Mouse (Mus musculus) B cell, adult 67 days (primary cell): Measurements from ENCODE around the gene Eif5a2. TPM values are rescaled to one million over a fixed set of nuclear protein-coding genes. Genes with fewer than 3 reads are reported as not detected.

Experiments
- total RNA-seq, 2 experiments: library from RNA; stranded (reverse); gene quantifications; 4 replicates each; pipeline ENCODE4 v1.2.4; 2023

Gene Eif5a2
- 1 to 10 TPM; 3.8 to 5.4 TPM for total RNA-seq

GRCm38 (mm10) chr3:28780994-28781393, at the start of gene Eif5a2:
Gene Eif5a2, plus strand, starts transcription at chr3:28781276.

DNA sequence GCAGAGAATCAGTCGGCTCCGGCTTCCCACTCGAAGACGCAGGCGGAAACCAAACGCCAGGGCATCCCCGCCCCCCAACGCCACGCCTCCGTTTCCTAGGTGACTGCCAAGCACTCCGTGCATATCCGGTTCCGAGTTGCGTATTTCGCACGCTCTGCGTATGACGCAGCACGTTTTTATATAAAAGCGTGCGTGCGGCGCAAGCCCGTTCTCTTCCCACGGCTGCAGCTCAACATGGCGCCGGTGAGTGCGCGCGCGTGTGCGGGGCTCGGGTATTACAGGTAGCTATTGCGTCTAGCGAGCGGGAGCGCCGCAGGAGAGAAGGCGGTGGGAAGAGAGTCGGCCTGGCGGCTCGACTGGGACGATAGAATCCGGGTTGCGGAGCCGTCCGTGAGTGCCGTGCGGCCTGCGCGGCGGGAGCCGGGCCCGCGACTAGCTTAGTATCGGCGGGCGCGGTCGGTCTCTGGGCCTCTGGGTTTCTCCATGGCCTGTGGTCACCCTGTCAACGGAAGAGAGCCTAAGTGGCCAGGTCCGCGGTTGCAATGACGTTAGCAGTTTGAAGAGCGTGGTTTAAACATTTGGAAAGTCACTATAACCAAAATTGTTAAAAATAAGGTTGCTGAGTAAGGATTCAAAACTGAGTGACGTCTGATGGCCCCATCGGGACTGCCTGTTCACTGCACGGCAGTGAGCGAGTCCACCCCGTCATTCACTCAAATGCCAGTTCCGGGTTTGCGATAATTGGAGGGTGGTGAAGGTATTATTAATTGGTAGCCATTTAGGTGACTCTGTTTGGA, 24.4 kb downstream of the Eif5a2 start, which contains the start of gene Rpl22l1:
Rpl22l1 (plus strand) TSS at position 136 of the 797 bp plus-strand sequence.

Other genes with a start within 250 kb of the Eif5a2 start
- gene Slc2a2, start 83.4 kb upstream of the Eif5a2 start, total RNA-seq = not detected
- 100 to 1,000 TPM; 323 to 331 TPM for gene Rpl22l1, start 24.2 kb downstream of the Eif5a2 start, total RNA-seq
- not detected for gene Gm1527, start 111.3 kb downstream of the Eif5a2 start, total RNA-seq